Mouse (Mus musculus): ENCODE measurements around the gene Carns1. TPM values are rescaled to one million over a fixed set of nuclear protein-coding genes. Genes with fewer than 3 reads are reported as not detected.

Gene Carns1
- polyA plus RNA-seq, 1 experiment, result 0.46 TPM

DNA sequence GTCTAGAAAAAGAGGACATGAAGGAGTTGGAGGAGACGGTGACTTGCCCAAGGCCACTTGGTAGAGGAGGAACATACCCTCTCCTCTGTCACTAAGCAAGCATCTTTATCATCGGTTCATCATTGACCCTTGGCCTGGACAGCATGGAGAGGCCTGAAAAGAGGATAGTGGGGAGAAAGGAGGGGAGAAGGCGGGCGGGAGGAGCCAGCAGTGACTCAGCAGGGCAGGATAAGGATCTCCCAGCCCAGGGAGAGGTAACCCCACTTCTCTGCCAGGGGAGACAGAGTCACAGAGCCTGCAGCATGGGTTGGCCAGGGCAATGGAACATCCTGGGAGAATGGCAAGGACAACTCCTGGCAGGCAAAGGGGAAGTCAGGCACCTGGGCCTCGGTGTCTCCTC lies 33.3 kb upstream of the Carns1 start:
- TF ChIP-seq GATA1 (IDR thresholded peaks at IDR 0.05; ENCODE audit: low read length), result no peak

- no peak for TF ChIP-seq GATA1 (IDR thresholded peaks at IDR 0.05; ENCODE audit: low read length)
Observed at GRCm38 (mm10) chr19:4206971-4207370, 31.7 kb upstream of the Carns1 start.

- TF ChIP-seq GATA1 (IDR thresholded peaks at IDR 0.05; ENCODE audit: low read length), result no peak
Observed at GRCm38 (mm10) chr19:4204889-4205288, 29.6 kb upstream of the Carns1 start.

DNA sequence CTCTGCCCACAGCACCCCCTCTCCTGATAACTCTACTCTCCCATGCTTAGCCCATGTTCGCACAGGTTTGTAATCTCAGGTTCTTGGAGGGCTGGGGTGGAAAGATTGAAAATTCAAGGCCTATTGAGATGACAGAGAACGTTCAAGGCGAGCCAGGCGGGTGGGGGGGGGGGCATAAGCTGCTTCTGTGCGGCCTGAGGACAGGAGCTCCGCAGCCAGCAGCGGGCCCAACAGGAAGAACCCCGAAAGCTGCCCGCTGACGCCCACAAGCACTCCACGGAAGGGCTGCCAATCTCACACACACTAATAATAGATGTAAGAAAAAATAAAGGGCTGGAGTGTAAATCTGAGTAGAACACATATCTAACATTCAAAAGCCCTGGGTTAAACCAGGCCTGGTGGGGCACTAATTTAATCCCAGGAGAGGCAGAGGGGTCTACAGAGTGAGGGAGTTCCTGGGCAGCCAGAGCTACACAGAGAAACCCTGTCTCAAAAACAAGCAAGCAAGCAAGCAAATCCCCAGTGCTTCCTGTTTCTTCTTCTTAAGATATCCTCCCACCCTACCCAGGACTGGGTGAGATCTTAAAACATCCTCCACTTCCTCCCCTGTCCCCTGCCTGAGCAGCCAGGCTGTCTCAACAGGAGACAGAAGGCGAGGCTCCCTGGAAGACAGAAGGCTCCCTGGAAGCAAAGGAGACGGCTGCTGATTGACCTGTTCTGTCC lies 28.5 kb upstream of the Carns1 start:
- TF ChIP-seq GATA1 (IDR thresholded peaks at IDR 0.05; ENCODE audit: low read length), result no peak

GRCm38 (mm10) chr19:4203148-4203547 lies 27.9 kb upstream of the Carns1 start:
- TF ChIP-seq GATA1 (IDR thresholded peaks at IDR 0.05; ENCODE audit: low read length), result no peak

GRCm38 (mm10) chr19:4202149-4202548 lies 26.9 kb upstream of the Carns1 start:
- TF ChIP-seq GATA1 (IDR thresholded peaks at IDR 0.05; ENCODE audit: low read length), result no peak

DNA sequence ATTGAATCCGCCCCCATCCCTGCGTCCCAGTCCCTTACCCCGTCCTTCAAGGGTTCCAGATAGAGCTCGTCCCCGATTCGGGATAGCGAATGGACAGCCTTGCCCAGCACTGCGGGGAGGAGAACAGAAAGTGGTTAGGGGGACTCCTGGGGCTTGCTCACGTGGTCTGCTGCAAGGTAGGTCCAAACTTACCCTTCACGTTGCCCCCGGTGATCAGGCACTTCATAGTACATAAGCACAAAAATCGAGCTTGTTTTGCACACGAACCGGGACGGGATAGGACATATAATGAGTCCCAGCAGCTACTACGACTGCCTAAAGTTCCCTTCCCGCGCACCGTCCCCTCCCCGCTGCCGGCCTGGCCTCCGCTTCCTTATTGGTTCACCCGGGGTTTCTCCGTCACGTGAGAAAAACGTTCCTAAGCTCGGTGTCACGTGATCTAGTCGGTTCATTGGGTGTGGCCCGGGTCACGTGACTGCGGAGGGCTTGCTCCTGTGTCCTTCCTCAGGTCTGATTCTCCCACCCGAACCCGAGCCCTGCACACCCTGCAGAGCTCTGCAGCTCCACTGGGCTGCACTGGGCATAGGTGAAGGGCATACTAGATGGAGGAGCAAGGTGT lies 26.1 kb upstream of the Carns1 start, which contains the start of gene Rad9a:
Gene Rad9a, minus strand, starts transcription at position 372 of the 619 bp plus-strand sequence.
- no peak for TF ChIP-seq GATA1 (IDR thresholded peaks at IDR 0.05; ENCODE audit: low read length)

- no peak for TF ChIP-seq GATA1 (IDR thresholded peaks at IDR 0.05; ENCODE audit: low read length)
Observed at GRCm38 (mm10) chr19:4197180-4197579, 21.9 kb upstream of the Carns1 start.

GRCm38 (mm10) chr19:4196548-4196947 lies 21.3 kb upstream of the Carns1 start:
- TF ChIP-seq GATA1 (IDR thresholded peaks at IDR 0.05; ENCODE audit: low read length), result no peak

DNA sequence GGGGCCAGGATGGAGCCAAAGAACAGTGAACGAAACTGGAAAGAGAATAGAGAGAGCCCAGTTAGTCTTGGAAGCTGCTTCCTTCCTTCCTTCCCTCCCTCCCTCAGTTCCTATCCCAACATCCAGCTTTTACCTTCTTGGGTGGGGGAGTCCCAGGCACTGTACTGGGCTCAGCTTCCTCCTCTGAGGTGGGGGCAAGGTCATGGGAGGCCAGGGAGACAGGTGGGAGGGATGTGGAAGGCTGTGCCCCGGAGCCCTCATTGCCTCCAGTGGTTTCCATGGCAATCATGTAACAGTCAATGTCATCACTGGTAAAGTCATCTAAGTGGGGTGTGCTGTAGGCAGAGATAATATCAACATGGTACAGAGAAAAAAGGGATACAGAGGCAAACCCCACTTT lies 20.8 kb upstream of the Carns1 start:
- TF ChIP-seq GATA1 (IDR thresholded peaks at IDR 0.05; ENCODE audit: low read length), result no peak

DNA sequence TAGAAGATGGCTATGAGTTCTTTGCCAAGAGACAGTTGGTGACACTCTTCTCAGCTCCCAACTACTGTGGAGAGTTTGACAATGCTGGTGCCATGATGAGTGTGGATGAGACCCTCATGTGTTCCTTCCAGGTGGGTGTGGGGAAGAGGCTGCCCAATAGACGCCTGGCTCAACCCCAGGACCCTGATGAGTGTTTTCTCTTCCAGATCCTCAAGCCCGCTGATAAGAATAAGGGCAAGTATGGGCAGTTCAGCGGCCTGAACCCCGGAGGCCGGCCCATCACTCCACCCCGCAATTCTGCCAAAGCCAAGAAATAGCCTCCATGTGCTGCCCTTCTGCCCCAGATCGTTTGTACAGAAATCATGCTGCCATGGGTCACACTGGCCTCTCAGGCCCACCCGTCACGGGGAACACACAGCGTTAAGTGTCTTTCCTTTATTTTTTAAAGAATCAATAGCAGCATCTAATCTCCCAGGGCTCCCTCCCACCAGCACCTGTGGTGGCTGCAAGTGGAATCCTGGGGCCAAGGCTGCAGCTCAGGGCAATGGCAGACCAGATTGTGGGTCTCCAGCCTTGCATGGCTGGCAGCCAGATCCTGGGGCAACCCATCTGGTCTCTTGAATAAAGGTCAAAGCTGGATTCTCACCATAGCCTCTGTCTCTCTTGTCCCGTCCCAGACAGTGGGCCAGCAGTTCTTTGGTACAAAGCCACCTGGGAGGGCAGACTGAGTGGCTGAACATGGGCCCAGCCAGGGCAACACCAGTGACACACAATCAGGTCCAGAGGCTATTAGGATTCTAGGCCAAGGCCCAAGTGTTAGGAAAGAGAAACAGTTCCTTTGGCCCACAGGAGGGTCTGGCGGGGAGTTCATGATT lies 19.7 kb upstream of the Carns1 start:
- no peak for TF ChIP-seq GATA1 (IDR thresholded peaks at IDR 0.05; ENCODE audit: low read length)

GRCm38 (mm10) chr19:4194021-4194724 lies 18.9 kb upstream of the Carns1 start:
- no peak for TF ChIP-seq GATA1 (IDR thresholded peaks at IDR 0.05; ENCODE audit: low read length)

- TF ChIP-seq GATA1 (IDR thresholded peaks at IDR 0.05; ENCODE audit: low read length), result no peak
Observed at GRCm38 (mm10) chr19:4193129-4193528, 17.9 kb upstream of the Carns1 start.

DNA sequence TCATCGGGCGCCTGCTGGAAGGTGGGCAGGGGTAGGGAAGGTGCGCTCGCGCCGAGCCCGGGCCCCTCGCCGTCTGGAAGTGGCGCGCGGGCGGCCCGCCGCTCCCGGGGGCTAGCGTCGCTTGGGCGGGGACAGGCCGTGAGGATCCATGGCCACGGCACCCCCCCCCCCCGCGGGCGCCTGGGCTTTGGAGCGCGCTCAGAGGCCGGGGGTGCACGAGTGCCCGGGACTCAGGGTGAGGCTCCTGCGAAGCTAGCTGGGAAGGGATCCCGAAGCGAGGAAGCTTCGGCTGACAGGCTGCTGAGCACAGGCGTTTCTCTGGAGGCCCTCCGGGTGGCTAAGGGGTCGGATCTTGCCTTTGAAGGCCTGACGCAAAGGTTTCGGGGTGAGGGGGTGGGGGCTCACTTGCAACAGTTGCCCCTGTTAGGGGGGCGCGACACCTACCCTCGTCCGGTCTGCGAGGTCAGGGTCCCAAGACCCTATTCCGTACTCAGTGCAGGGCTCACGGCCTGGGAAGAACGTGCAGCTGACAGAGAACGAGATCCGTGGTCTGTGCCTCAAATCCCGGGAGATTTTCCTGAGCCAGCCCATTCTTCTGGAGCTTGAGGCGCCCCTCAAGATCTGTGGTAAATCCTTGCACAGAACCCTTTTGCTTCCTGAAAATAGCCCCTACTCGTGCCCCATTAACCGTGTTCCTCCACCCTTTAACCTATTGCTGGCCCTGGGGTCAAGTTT lies 17.1 kb upstream of the Carns1 start:
- TF ChIP-seq GATA1 (IDR thresholded peaks at IDR 0.05; ENCODE audit: low read length), result no peak
